Mouse (Mus musculus) layer of hippocampus, adult 11-12 months (tissue): ENCODE measurements around the gene Eif3d.

ENCODE experiments used
- DNase-seq: peaks from one replicate; pipeline ENCODE4 v3.0.0; 2022; ENCODE audit warnings: low spot score

Gene Eif3d

DNA sequence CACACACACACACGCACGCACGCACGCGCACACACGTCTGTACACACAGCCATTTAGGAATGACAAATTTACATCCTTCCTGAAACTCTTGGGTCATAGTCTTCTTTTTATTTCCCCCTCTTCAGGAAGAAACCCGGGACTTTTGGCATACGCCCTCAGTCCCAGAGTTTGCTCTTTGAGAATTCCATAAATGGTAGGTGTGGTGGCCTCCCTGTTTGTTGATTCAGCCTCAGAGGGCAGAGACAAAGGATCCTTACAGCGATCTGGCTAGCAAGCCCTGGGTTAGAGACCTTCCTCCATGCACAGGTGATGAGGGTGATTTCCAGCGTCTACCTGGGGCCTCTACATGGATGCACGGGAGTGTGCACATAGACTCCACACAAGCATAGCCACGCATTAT is 51.2 kb downstream of the Eif3d start:
- no peak for DNase-seq

DNA sequence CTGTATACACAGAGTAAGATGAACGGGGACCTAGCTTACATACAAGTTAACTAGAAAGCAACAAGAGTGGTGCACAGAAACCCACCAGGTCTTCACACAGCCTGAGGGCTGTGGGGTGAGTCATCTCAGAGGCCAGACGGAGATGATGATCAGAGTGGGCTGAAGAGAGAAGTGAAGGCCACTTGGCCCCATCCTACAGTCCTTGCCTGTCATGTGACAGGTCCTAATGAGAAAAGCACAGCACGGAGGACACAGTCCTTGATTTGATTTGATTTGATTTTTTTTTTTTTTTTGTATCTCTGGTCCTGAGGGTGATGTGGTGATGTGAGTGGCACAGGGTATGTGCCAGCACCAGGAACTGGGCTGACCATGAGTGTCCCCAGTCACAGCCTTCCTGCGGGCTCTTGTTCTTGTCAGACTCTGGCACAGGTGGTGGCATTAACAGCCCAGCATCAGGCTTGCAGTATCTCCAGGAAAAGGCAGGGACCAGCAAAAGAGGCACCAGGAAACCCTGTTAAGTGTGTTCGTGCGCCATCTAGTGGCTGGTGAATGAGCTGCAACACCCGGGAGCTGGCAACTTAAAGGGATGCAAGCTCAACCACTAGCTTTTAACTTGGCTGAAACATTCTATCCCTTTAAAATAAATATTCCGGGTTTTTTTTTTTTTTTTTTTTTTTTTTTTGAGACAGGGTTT is 53.6 kb downstream of the Eif3d start:
- DNase-seq = peak; percentile 95

DNA sequence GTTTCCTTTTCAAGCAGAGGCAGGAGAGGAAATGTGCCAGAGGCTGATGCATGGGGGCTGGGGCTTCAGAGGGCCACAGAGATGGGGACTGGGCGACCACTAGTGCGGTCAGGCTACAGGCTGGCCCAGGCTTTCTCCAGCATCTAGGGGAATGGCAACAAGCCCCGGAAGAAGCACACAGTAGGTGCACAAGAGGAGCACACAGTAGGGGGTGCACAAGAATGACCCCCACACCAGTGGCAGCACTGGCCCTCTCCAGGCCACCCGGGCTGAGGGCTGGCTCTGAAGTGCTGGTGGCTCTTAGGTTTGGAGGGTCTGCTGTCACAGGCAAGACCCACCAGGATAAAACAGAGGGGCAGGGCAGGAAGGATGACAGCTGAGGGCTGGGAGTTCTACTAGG is 55.3 kb downstream of the Eif3d start:
- no peak for DNase-seq

DNA sequence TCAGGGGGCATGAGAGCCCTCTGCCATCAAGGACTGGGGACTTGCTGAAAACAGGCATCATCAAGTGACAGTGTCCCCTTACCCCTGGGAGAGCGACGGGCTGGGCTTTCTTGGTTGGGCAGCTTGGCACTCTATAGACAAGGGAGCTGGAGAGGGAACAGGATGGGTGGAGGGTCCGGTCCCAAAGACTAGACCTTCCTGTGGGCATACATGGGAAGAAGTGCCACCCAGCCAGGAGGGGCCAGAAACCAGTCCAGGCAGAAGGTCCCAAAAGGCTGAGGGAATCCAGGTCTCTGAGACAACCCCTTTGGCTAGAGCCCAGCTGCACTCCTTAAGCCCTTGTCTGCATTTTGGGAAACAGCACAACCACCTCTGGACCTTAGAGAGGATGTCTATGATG is 56.1 kb downstream of the Eif3d start:
- no peak for DNase-seq

DNA sequence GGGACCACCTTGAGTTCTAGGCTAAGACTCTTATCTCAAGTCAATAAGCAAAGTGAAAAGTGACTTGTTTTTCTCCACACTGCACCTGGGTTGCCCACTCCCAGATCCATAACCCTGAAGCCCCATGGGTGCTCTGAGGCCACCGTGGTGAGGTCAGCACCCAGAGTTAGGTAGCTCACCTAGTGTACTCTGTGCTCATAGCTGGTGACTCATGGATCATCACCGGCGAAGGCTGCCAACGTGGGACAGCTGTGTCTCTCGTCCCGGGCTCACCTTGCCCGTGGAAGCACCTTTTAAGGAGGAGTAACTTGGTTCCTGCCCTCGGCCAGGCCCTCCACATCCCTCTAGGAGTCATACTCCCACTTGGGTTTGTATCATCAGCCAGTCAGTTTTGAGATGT is 57.6 kb downstream of the Eif3d start:
- no peak for DNase-seq

DNA sequence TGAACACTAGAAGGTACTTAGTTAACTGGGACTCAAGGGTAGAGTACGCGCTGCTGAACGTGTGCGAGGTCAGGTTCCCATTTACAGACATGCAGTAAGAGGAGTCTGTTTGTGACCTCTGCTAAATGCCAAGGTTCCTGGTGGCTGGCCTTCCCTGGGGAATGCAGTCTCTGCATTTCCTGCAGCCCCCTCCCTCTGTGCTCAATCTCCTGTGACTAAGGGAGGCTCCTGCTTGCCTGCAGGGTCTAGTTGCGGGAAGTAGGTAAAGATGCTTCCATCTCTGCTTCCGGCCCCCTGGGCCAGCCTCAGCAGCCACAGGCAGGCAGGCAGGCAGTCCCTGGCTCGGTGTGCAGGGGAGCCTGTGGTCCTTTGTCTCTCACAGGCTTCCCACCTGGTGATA is 58.0 kb downstream of the Eif3d start:
- no peak for DNase-seq

DNA sequence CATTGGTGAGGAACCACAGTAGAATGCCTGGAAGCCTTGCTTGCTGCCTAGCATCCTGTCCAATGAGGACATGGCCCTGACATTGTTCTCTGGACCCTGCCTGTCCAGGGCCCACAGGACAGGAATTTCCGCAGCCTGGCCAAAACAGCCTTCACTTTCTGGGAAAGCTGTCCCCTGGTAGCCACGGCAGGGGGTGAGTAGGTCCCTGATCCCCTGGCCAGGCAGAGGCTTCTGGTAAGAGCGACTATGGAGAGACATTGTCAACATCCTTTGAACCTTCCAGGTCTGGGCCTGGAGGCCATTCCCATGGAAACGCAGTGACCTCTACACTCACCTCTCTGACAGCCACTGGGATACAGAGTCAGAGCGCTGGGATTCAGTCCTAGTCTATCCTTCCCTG is 58.6 kb downstream of the Eif3d start:
- no peak for DNase-seq

DNA sequence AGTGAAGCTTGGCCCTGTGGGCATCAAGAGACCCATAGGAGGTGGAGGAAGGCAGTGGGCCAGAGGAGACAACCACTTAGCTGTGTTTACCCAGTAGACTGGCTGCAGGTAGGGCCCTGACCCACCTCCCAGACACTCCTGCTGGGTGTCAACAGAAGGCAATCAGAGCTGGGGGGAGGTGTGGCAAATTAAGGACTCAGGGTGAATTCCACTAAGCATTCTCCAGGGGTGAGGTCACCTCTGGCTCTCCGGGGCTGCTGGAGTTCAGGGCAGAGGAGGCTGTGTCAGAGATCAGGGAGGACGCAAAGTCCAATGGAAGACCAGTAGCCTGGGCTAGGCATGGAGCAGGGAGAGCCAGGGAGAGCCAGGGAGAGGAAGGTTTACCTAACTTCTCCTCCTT is 59.5 kb downstream of the Eif3d start:
- DNase-seq = no peak
